Mouse (Mus musculus) gastrocnemius, adult 18-20 months (tissue): ENCODE measurements around the gene Tet3. TPM values are rescaled to one million over a fixed set of nuclear protein-coding genes. Genes with fewer than 3 reads are reported as not detected.

Experiments
- DNase-seq: peaks from one replicate; pipeline ENCODE4 v3.0.0; 2021; ENCODE audit warnings: low spot score
- total RNA-seq, 2 experiments: library from RNA; stranded (reverse); gene quantifications; 2 replicates each; pipeline ENCODE4 v1.2.3; 2021

Tet3 gene
- total RNA-seq, 2 experiments from 2014 or later: 10.9 to 13.4 TPM

DNA sequence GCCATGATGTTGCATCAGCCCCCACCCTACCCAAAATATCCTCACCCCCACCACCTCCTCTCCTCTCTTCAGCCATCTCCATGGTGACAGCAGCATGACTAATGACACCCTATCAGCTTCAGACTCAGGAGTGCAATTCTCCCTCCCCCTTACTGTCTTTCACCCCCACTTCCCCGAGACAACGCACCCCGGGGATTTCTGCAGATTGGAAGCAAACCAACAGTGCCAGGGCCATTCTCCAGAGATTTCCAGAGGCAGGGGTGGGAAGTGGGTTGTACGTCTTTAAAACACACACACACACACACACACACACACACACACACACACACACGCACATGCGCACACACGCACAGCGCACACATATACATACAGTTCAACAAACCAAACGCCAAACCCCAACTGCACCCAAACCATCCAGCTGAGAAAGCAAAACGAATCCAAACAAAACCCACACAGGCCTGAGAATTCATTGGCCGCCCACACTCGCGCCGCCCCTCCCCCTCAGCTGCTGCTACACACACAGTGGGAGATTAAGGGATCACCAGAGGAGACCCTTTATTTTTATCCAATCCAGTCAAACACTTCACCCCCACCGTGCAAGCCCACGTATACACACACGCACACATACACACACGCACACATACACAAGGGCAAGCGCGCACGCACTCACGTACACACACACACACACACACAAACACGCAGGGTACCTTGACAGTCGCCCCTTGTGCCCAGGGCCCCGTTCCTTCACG lies 18.2 kb downstream of the Tet3 start:
- peak; percentile 68 for DNase-seq

DNA sequence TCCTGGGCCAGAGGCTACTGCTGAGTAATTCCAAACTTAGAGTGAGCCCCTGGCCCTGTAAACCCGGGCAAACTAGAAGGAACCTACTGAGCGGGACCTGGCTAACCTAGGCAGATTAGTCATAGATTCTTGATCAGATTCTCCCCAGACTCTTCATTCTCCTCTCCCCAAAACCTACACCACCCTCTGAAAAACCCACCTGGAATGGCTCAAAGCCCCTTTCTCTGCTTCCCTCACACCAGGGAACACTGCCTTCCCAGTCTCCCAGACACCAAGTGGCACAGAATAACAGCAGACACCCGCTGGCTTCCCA lies 18.7 kb downstream of the Tet3 start:
- no peak for DNase-seq

DNA sequence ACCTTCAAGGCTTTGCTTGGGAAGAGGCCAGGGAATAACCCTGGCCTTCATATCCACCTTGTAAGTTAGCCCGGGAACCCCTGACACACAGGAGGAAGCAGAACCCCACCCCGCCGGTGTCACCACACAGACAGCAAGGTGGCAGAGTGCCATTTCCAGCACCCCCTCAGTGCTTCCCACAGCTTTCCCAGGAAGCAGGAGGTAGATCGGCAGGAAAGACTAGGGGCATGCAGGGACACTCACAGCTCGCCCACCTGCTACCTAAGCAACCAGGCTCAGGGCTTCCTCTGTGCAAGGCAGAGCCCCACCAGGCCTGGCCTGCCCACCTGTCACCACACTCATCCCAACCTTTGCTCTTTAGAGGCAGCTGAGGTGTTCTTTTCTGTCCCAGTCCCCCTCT lies 19.1 kb downstream of the Tet3 start:
- DNase-seq: no peak

DNA sequence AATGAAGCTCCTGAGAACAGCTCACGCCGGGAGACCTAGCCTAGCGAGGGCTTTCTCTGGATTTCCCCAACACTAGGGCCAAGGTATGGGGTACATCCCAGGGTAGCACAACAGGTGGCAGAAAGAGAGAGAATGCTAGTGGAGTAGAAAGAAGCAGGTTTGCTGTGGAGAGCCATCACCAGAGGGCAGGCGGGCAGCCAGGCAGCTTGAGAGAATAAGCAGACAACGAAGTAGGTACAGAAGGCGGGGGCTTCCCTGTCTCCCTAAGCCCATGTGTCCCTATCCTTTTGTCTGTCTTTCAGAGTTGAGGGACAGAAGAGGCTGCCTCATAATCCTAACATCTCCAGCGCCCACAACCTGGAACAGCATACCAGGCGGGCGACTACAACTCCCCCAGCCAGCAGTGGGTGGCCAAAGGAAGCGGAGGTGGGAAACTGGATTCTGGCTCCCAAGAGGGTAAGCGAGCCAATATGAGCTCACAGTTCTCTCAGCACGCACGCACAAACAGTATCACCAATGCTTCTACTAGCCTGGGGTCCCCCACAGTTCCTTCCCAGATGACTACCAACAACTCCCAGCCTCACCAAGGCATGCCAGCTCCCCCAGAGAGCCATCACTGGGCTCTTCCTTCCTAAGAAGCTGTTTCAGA lies 19.6 kb downstream of the Tet3 start:
- DNase-seq: no peak

DNA sequence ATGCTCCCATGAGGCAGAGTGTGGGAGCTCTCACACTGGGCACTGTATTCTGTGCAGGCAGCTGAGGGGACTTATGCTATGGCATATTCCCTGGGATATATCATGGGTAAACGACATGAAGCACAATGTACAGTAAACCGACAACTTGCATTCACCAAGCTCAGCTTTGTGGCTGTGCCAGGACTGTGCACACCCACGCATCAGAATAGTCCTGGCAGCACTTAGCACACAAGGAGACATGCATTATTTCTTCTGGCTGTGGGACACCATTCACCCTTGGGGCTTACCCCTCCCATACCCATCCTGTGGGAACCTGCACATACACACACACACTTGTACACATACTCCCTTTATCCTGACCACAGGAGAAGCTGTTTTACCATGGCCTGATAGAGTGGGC lies 20.3 kb downstream of the Tet3 start:
- no peak for DNase-seq

DNA sequence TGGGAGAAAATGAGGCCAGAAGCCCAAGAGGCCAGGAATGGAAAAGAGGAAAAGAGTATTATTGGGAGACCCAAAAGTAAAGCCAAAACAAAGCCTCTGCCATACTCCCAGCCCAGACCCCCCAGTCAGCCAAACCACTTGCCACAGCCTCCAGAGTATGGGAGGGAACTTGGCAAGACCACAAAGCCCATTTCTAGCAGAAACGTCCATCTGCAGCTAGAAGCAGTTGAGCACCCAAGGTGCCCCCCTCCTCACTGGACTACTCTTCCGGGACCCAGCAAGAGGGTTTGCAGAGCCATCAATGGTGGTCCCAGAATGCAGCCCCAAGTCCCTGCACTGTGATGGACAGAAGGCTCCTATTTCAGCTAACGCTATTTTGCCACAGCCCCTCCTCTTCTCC lies 21.1 kb downstream of the Tet3 start:
- DNase-seq: no peak

DNA sequence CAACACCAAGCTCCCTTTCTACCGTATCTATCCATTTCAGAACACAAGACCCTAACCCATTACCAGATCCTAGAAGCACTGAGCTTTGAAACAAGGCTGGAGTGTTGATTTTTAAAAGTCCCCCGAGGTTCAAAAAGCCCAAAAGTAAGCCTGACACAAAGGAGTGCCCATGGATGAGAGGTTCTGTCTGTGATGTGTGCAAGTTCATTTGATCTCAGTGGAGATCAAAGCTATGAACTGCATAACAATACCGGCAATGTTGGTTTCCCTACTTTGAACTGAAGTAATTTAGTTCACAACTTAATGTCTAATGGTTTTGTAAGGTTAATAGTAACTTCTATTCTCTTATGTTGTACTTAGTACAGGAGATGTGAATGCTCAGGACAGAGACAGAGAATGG lies 21.7 kb downstream of the Tet3 start:
- DNase-seq: no peak

DNA sequence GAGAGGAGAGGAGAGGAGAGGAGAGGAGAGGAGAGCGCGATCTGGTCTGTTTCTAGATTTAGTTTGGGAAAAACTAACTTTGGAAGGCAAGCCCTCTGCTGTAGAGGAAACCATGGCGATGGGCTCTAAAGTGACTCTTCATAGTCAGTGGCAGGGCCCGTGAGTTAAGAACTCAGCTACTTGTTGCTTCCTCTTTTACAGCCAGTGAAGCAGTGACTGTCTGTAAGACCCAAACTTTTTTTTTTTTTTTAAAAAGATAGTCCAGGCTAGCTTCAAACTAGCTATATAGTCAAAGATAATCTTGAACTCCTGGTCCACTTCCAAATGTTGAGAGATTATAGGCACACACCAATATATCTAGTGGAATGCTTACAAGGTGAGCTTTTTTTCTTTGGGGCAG lies 22.3 kb downstream of the Tet3 start:
- DNase-seq: no peak

DNA sequence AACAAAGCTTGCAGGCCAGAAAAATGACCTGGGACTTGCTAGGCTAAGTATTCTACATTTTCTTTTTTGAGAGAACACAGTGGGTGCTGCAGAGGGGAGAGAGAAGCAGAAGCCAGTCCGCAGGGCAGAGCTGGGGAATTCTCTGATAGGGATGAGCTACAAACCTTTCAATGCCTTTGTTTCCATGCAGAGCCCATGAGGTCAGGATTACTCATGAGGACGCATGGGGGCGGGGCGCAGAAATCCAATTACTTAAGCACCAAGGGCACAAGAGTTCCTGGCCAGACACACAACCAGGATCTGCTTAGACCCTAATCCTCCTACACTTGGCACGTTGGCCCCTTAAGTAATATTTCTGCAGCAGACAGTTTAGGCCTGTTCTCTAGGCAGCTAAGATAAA lies 23.7 kb downstream of the Tet3 start:
- no peak for DNase-seq

DNA sequence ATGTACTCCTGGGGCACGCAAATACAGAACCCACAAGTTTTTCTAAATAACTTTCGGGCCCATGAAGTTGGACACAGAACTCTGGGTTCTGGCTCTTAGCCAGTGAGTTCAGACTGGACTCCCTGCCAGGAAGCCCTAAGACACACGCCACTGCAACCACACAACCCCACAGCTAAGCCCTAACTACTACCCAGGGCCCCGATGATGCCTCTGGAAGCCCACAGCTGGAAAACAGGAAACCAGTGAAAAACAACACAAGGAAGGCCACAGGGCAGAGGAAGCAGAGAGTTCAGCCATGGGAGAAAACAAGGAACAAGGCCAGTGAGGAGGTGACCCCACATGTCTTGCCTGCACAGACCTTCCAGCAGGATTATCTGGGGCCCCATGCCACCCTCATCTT lies 25.3 kb downstream of the Tet3 start:
- no peak for DNase-seq

DNA sequence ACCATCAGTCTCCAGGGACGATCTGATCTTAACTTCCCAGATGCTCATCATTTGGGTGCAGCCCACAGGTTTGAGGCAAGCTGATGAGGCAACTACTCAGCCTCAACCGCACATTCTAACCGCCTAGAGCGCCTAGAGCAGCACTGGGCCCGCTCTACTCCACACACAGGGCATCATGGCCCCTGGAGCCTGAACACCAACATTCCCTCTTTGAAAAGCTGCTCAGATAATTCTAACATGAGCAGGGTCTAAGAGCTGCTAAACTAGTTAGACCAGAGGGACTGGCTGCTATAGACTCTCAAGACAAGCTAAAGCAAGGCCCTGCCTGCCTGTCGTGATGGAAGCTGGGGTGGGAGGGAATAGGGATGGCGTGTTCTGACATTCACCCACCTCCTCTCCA lies 25.9 kb downstream of the Tet3 start:
- no peak for DNase-seq

DNA sequence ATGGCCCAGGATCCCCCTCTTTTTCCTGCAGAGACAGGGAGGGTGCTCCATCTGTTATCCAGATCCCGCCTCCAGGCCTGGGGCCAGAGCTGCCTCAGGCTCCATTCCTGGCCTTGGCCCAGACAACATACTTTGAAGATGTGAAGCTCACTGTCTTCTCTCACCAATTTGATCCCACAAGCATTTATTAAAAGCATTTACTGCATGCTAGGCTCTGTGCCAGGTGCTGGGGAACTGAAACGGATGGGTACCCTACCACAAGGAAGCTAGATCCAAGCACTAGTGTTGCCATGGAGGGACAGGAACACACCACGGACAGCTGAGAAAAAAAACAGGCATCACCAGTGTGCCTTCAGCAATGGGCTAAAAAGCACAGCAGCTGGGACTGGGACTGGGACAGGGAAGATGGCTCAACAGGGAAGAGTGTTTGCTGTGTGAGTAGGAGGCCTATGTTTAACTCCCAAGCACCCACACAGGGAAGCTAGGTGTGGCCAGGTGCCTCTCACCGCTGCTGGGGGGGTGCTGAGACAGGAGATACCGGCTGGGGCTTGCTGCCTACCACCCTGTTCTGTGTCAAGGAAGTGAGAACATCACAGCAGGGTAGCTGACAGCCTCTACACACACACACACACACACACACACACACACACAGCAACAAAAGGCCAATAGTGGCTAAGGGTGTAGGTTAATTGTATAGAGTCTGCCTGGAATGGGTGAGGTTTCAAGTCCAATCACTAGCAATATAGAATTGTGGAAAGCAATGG lies 30.7 kb downstream of the Tet3 start:
- DNase-seq: no peak

DNA sequence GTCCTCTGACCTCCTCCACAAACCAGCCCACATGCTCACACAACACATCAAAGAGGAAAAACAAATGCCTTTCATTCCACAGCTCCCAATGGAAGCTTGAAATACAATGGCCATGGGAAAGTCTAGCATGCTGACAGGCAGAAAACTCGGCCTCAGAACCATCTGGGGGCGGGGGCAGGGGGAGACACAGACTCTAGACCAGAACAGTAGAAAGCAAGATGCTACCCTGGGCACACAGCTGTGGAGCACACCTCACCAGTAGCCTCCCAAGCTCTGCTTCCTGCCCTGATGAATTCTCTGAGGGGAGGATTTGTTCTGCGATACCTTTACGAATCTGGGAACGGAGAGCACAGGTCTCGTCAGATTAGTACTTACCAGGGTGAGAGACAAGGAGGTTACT lies 31.4 kb downstream of the Tet3 start:
- DNase-seq: no peak

DNA sequence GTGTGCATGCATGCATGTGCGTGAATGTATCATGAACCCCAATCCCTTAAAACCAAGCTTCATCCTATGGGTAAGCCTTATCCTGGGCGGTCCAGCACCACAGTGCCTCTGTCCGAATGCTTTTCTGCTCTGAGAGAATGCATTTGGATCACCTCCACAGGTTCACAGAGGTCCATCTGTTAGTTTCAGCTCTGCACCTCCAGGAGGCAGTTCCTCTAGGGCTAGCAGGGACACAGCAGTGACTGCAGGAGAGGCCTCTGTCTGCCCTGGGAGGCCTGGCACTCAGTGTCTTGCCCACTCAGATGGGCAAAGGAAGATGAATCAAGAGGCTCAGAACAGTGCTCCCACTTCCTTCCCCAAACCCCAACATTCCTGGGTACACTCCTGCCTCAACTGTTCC lies 32.3 kb downstream of the Tet3 start:
- DNase-seq: no peak

DNA sequence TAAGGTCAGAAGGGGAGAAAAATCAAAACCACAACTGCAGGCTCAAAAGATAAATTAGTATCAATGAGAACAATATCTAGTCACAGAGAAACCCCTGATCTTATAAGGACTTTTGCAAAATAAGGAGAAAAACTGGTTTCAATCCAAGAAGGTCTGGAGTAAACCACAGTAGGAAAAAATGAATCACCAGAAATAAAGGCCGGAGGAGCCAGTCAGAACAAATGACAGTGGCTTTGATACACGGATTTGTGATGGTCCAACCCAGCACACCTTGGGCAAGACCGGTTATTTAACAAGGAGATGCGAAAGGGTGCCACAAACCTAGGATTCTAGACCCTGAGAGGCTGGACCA lies 34.9 kb downstream of the Tet3 start:
- no peak for DNase-seq

DNA sequence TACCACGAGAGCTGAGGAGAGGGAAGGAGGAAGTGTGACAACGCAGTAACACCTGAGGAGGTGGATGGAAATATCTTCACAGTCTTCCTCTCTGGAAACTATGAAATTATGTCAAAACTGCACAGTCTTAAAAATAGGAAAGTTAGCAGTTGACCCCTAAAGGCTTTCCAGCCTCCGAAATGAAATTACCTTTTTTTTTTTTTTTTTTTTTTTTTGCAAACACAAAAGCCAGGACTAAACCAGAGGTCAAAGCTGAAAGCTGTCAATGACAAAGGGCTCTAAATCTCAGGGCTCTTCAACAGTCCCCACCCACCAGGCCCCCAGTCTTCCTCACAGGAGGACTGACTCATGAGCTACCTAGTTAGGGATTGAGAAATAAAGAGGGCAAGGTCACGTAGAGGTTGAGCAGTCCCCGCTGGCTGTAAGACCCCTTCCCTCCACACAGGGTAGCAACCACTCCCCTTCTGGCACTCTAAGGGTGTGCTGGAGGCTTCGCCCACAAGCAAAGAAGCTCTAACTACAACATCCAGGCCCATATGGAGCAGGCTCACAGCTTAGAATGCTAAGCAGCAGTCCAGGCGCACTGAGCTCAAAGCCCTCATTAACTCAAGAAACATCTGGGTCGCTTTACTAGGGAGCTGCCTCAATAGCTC lies 35.4 kb downstream of the Tet3 start:
- DNase-seq: no peak

DNA sequence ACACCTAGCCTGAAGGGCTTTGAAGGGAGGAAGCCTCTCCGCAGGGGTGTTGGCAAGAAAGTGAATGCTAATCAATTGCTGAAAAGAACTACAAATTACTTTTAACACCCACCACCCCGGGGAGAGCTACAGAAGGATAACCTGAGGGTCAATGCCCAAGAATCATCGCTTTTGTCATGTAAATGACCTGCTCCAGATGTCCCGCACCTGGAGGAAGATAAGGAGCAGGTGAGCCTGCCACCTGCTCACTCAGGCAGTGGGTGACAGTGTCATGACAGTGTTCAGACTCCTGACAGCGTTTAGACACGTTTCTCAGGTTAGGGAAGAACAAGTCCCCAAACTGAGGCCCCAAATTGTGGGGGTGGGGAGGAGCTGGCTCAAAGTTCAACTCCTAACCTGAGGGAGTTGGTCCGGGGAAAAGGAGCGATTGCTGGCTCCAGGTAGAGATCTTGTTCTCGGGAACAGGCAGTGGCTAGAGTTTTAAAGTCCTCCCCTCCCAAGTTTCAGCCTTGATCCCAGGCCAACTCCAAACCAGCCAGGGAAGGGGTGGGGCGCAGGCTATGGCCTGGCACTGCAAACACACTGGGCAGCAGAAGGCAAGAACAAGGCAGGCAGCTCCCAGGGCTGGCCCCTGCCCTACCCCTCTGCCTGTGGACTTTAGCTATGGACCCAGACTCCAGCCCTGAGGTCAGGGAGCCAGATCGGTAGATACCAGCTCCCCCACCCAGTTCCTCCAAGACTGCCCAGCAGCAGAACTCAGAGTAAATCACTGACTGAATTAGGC lies 36.8 kb downstream of the Tet3 start:
- DNase-seq: peak; percentile 77

DNA sequence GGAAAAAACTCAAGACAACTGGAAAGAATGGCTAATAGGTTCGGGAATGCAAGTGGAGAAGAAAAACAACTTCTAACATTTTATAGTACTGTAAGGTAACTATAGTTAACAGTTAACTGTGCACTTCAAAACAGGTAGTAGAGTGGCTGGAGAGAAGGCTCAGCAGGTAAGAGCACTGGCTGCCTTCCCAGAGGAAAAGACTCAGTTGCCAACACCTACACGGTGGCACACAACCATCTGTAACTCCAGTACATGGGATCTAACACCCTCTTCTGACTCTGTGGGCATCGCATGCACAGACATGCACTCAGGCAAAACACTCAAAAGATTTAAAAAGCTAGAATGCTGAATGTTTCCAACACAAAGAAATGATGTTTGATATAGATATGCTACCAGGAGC lies 39.4 kb downstream of the Tet3 start:
- DNase-seq: no peak

DNA sequence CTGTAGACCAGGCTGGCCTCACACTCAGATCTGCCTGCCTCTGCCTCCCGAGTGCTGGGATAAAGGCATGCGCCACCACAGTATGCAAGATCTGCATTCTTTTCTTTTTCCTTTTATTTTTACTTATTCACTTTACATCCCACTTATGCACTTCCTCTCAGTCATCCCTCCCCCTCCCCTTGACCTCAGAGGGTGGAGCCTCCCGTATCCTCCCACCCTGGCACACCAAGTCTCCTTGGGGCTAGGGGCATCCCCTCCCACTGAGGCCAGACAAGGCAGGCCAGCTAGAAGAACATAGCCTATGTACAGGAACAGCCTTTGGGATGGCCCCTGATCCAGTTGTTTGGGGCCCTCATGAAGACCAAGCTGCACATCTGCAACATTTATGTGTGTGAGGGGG lies 41.4 kb downstream of the Tet3 start:
- DNase-seq: no peak

DNA sequence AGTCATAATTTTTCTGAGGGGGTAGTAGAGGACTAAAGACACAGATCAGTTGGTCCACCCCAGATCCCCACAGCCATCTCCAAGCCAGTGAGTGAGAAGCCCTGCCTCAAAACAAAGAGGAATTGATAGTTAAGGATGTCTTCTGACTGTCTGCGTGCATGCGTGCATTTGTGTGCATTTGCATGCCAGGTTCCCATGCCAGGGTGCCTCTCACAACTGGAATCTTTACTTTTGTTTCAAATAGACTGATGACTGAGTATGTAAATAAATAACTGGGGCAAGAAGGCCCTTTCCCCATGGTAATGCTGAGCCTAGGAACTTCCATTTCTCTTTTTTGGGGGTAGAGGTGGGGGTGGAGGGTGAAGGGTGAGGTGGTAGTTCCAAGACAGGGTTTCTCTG lies 41.8 kb downstream of the Tet3 start:
- DNase-seq: no peak

DNA sequence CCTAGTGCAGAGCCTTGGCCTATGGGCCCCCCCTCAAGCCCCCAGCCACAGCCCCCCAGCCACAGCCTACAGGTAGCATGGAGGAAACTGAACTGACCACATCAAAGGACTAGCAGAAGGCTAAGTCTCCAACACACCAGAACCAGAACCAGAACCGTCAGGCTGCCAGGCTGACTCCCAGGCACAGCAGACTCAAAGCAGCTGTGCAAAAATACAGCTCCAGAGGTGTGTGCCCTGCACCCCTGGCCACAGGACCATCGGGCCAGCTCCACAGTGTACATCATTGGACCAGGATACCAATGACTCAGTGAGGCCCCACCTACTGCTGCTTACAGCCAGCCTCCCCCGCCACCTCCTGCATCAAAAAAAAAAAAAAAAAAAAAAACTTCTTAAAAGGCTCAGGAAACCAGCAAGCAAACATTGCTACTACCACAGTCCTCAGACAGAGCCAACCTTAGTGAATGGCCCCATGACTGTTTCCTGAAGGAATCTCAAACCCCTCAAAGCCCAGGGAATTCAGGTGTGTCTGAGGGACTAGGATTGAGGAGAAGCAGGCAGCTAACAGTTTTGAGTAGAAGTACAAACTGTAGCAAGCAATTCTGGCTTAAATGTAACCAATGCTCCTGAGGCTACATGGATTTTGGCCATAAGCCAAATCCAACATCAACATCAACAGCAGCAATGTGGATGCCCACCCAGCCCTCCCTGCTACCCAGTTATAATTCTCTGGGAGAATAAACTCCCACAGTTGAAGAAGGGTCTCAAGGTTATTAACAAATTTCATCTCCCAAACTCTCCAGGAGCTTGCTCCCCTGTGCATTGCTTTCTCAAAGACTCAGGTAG lies 42.4 kb downstream of the Tet3 start:
- no peak for DNase-seq
